Mouse (Mus musculus): ENCODE results near the gene Olfr860. TPM values are rescaled to one million over a fixed set of nuclear protein-coding genes. Genes with fewer than 3 reads are reported as not detected.
"Not testable (repeated sequence)": the region's sequence is repeated elsewhere in the genome, so short reads cannot be mapped to it uniquely, and the experiment has no call there.

Gene Olfr860
- polyA plus RNA-seq (2015; fragmentation: Nextera tagmentation; extraction: Ambion mirVana), result not detected in 2 replicates

GRCm38 (mm10) chr9:19849647-19850046 lies at the start of gene Olfr860:
Gene Olfr860 (minus strand): TSS chr9:19849747.
- no peak within 1 kb of the TSS for H3K27ac ChIP-seq
- WGBS, result 85% methylated on average over 1 of the region's 1 CpGs
- H3K4me1 ChIP-seq, result no peaks in the 10 kb centered on the region
- H3K27me3 ChIP-seq, result no peaks in the 10 kb centered on the region
- H3K9me3 ChIP-seq, result no peaks in the 10 kb centered on the region
- ATAC-seq (ENCODE audit: low FRiP score, low read depth), result no peak
- H3K4me3 ChIP-seq, result no peak within 1 kb of the TSS
- H3K4me2 ChIP-seq (replicated peaks), result no peak within 1 kb of the TSS
- no peak within 1 kb of the TSS for H3K9ac ChIP-seq
- no peaks in the 10 kb centered on the region for H3K36me3 ChIP-seq

GRCm38 (mm10) chr9:19887904-19888303 lies 38.4 kb upstream of the Olfr860 start, which contains the start of gene Olfr862:
Gene Olfr862 (minus strand): TSS chr9:19888004.
- Histone ChIP-seq H3K9me3 (peaks cover 15% of the 10 kb centered on the region), H3K4me2 (replicated peaks) (no peak within 1 kb of the TSS), H3K27ac (no peak within 1 kb of the TSS), H3K36me3 (no peaks in the 10 kb centered on the region), H3K27me3 (no peaks in the 10 kb centered on the region), H3K4me1 (no peaks in the 10 kb centered on the region), H3K9ac (no peak within 1 kb of the TSS), H3K4me3 (no peak within 1 kb of the TSS)
- no peak for ATAC-seq (ENCODE audit: low FRiP score, low read depth)

- H3K4me1 ChIP-seq; ATAC-seq (ENCODE audit: low FRiP score, low read depth); H3K36me3 ChIP-seq; H3K4me3 ChIP-seq; H3K9me3 ChIP-seq; H3K27me3 ChIP-seq; H3K9ac ChIP-seq; H3K4me2 ChIP-seq (replicated peaks); H3K27ac ChIP-seq: not testable (repeated sequence)
- 72% methylated on average over 1 of the region's 1 CpGs for WGBS
These were observed 44.9 kb downstream of the Olfr860 start, which contains the start of gene Olfr859 for GRCm38 (mm10) chr9:19804606-19805005. Gene Olfr859 (plus strand): TSS chr9:19804906.

- no peak overlapping the region for H3K27ac ChIP-seq
- no peak overlapping the region for H3K4me2 ChIP-seq (replicated peaks)
- 70% methylated on average over 1 of the region's 1 CpGs for WGBS
- H3K4me3 ChIP-seq, result no peak overlapping the region
- H3K9ac ChIP-seq, result no peak overlapping the region
- no peaks in the 10 kb centered on the region for H3K4me1 ChIP-seq
- H3K9me3 ChIP-seq, result peaks cover 9% of the 10 kb centered on the region
- no peaks in the 10 kb centered on the region for H3K27me3 ChIP-seq
- ATAC-seq (ENCODE audit: low FRiP score, low read depth), result no peak
- H3K36me3 ChIP-seq, result no peaks in the 10 kb centered on the region
These were observed 46.5 kb downstream of the Olfr860 start for GRCm38 (mm10) chr9:19803000-19803399.

Other genes starting within 250 kb of the Olfr860 start
- 32.8 and 33.4 TPM in 2 replicates for gene Zfp317, start 227.6 kb downstream of the Olfr860 start, polyA plus RNA-seq (2015; fragmentation: Nextera tagmentation; extraction: Ambion mirVana)
- gene Olfr857, start 140.3 kb downstream of the Olfr860 start, polyA plus RNA-seq (2015; fragmentation: Nextera tagmentation; extraction: Ambion mirVana), result not detected in 2 replicates
- gene Olfr58, start 69.5 kb downstream of the Olfr860 start, polyA plus RNA-seq (2015; fragmentation: Nextera tagmentation; extraction: Ambion mirVana), result not detected in 2 replicates
- not detected in 2 replicates for gene Olfr859, start 44.8 kb downstream of the Olfr860 start, polyA plus RNA-seq (2015; fragmentation: Nextera tagmentation; extraction: Ambion mirVana)
- gene Olfr862, start 38.3 kb upstream of the Olfr860 start, polyA plus RNA-seq (2015; fragmentation: Nextera tagmentation; extraction: Ambion mirVana), result not detected in 2 replicates
- 0.17 and 0.23 TPM in 2 replicates for gene Olfr77, start 67.1 kb upstream of the Olfr860 start, polyA plus RNA-seq (2015; fragmentation: Nextera tagmentation; extraction: Ambion mirVana)
- gene Olfr866, start 178.3 kb upstream of the Olfr860 start, polyA plus RNA-seq (2015; fragmentation: Nextera tagmentation; extraction: Ambion mirVana), result not detected in 2 replicates
- gene Olfr867, start 207.8 kb upstream of the Olfr860 start, polyA plus RNA-seq (2015; fragmentation: Nextera tagmentation; extraction: Ambion mirVana), result not detected in 2 replicates
- not detected in 2 replicates for gene Olfr868, start 248.9 kb upstream of the Olfr860 start, polyA plus RNA-seq (2015; fragmentation: Nextera tagmentation; extraction: Ambion mirVana)

All from limb, embryonic 13.5 days (tissue).